Mouse (Mus musculus) forebrain, embryonic 14.5 days (tissue): ENCODE results near the gene Neu2. TPM values are rescaled to one million over a fixed set of nuclear protein-coding genes. Genes with fewer than 3 reads are reported as not detected.

Experiments used
- ATAC-seq: fragments of 200-750 bp; cut with Nextera tagmentation; 2 replicates; pipeline ENCODE4 v1.8.0; 2017; ENCODE audit warnings: mild to moderate bottlenecking, moderate library complexity
- DNase-seq: peaks from one replicate; pipeline ENCODE4 v3.0.0-alpha.2; 2015; ENCODE audit warnings: low spot score
- H3K27ac ChIP-seq: fragments of 300-500 bp; sonication (generic); 2 replicates; pipeline ENCODE4 v1.5.1; 2014; ENCODE audit warnings: low read depth, mild to moderate bottlenecking, control low read depth, low read length, moderate library complexity
- H3K27me3 ChIP-seq: fragments of 300-500 bp; sonication (generic); replicated peaks from 2 replicates; pipeline ENCODE4 v1.6.1; 2014; ENCODE audit warnings: low read length, control low read depth, mixed read lengths; ENCODE audit not compliant: control insufficient read depth, insufficient read depth
- H3K36me3 ChIP-seq: fragments of 300-500 bp; sonication (generic); 2 replicates; pipeline ENCODE4 v1.6.1; 2014; ENCODE audit warnings: low read length, control low read depth; ENCODE audit not compliant: control insufficient read depth, insufficient read depth
- H3K4me1 ChIP-seq: fragments of 300-500 bp; sonication (generic); 2 replicates; pipeline ENCODE4 v1.6.1; 2014; ENCODE audit warnings: antibody characterized with exemption, low read length, control low read depth; ENCODE audit not compliant: control insufficient read depth, insufficient read depth
- H3K4me2 ChIP-seq: fragments of 300-500 bp; sonication (generic); 2 replicates; pipeline ENCODE4 v1.6.1; 2014; ENCODE audit warnings: mild to moderate bottlenecking, control low read depth, low read length
- H3K4me3 ChIP-seq: fragments of 300-500 bp; sonication (generic); 2 replicates; pipeline ENCODE4 v1.5.1; 2014; ENCODE audit warnings: low read depth, low read length, control low read depth
- H3K9ac ChIP-seq: fragments of 300-500 bp; sonication (generic); 2 replicates; pipeline ENCODE4 v1.6.1; 2014; ENCODE audit warnings: mild to moderate bottlenecking, low read length, control low read depth, moderate library complexity
- H3K9me3 ChIP-seq: fragments of 300-500 bp; sonication (generic); replicated peaks from 2 replicates; pipeline ENCODE4 v1.6.1; 2016; ENCODE audit warnings: low read length, control low read depth, mixed read lengths; ENCODE audit not compliant: control insufficient read depth
- WGBS: fragments of 180-500 bp; shearing (Covaris S2); extraction: QIAGEN DNeasy Blood & Tissue Kit; methylation state at CpG from one replicate; pipeline ENCODE4 v1.1.7; 2014; 5-methylcytosine and 5-hydroxymethylcytosine counted together
- polyA plus RNA-seq: library from polyadenylated mRNA; unstranded; fragments of >200 nt; fragmentation: Nextera tagmentation; extraction: Ambion mirVana; gene quantifications from 2 replicates; pipeline ENCODE4 v1.2.1, GENCODE M21; 2014

The Neu2 gene
- polyA plus RNA-seq, 1 experiment from 2014 or later: 0.17 TPM

DNA sequence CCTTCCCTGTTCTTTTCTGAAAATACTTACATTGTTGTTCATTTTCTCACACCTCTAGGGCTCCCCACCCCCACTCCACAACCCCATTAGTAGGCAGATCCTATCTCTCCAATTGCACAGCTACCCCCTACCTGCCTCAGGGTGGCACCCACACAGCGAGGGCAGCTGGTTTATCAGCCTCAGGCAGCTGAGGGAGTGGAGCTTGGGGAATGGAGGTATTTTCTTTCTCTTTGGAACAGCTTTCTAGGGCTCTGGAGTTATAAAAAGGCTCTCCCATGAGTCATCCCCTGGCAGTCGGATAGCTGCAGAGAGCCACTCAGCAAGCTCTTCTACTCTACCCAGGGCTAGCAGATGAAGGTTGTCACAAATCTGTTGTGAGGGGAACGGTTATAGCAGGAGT is 84.6 kb downstream of the Neu2 start:
- no peak for DNase-seq
- 88% methylated on average over 3 of the region's 3 CpGs for WGBS
- no peak for ATAC-seq

DNA sequence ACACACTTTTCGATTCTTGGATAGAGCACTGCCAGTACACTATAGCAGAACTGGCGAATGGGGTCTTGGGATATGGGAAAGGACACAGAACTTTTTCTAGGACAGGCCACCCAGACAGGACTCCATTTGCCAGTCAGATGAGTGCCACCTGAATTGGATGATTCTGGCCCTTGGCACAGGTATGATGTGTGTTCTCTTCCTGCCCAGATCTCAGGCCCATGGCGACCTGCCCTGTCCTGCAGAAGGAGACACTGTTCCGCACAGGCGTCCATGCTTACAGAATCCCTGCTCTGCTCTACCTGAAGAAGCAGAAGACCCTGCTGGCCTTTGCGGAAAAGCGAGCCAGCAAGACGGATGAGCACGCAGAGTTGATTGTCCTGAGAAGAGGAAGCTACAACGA is 85.0 kb downstream of the Neu2 start:
- 96% methylated on average over 10 of the region's 10 CpGs for WGBS
- H3K9ac ChIP-seq: no peak overlapping the region
- H3K27ac ChIP-seq: no peak overlapping the region
- H3K27me3 ChIP-seq: no peaks in the 10 kb centered on the region
- no peaks in the 10 kb centered on the region for H3K4me1 ChIP-seq
- no peaks in the 10 kb centered on the region for H3K9me3 ChIP-seq
- H3K36me3 ChIP-seq: no peaks in the 10 kb centered on the region
- H3K4me3 ChIP-seq: no peak overlapping the region
- no peak overlapping the region for H3K4me2 ChIP-seq
- ATAC-seq (no peak), DNase-seq (no peak)

More for the DNA sequence above, 84.6 kb downstream of the Neu2 start:
- no peak overlapping the region for H3K4me3 ChIP-seq
- H3K36me3 ChIP-seq: no peaks in the 10 kb centered on the region
- no peak overlapping the region for H3K9ac ChIP-seq
- no peak overlapping the region for H3K4me2 ChIP-seq
- no peak overlapping the region for H3K27ac ChIP-seq
- H3K27me3 ChIP-seq: no peaks in the 10 kb centered on the region
- H3K4me1 ChIP-seq: no peaks in the 10 kb centered on the region
- no peaks in the 10 kb centered on the region for H3K9me3 ChIP-seq

DNA sequence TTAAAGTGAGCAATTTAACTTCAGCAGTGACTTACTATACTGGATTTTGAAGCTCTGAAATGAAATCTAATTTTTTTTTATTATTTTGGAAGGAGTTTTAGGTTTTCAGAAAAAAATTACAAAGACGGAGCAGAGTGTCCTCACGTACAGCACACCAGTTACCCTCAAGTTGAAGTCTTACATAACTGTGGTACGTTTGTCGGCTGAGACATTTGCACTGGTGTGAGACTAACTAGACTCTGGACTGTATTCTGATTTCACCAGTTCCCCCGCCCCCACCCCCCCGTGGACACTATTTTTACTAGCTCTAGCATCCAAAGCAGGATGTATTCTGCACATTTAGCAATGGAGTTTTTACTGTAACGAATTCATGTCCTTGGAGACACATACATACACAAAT is 90.8 kb downstream of the Neu2 start:
- Histone ChIP-seq H3K9me3 (no peaks in the 10 kb centered on the region), H3K27ac (no peak overlapping the region), H3K27me3 (no peaks in the 10 kb centered on the region), H3K4me1 (no peaks in the 10 kb centered on the region), H3K36me3 (no peaks in the 10 kb centered on the region), H3K4me2 (no peak overlapping the region), H3K9ac (no peak overlapping the region), H3K4me3 (no peak overlapping the region)
- ATAC-seq (no peak), DNase-seq (no peak)
- 86% methylated on average over 7 of the region's 7 CpGs for WGBS

DNA sequence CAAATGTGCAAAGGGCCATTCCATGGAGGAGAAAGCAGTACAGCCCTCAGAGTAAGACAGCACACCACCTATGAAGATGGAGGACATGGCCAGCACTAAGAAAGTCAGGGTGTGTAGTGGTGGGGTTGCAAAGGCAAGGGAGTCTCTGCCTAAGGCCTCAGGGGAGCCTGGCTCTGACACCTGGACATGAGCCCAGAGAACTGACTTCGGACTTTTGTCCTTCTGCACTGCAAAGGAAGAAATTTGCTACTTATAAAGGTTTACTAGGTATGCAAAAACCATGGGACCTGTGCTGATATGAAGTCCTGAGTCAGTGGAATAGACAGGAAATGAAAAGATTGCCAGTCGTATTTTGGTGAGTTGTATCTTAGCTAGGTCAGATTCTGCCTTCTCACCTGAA is 92.1 kb downstream of the Neu2 start:
- H3K9me3 ChIP-seq: no peaks in the 10 kb centered on the region
- H3K4me2 ChIP-seq: no peak overlapping the region
- WGBS: 81% methylated on average over 2 of the region's 2 CpGs
- no peak overlapping the region for H3K4me3 ChIP-seq
- H3K36me3 ChIP-seq: no peaks in the 10 kb centered on the region
- no peaks in the 10 kb centered on the region for H3K27me3 ChIP-seq
- DNase-seq: no peak
- no peak overlapping the region for H3K9ac ChIP-seq
- no peak for ATAC-seq
- H3K4me1 ChIP-seq: no peaks in the 10 kb centered on the region
- H3K27ac ChIP-seq: no peak overlapping the region

DNA sequence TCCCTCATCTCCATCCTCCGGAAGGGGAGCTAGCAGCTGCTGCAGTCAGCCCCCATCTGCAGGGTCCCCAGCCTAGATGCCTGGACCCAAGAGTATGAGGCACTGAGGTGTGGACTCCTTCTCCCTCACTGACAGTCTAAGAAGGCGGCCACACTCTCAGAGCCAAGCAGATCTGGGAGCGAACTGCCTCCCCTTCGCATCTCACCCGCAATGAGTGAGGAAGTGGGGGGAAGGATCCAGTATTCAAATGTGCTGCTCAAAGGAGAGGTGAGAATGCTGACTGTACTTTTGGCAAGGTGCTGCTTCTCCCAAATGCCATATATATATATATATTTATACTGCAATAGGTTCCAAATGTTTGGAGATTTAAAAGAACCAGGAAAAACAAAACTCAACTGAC is 93.7 kb downstream of the Neu2 start:
- WGBS: 90% methylated on average over 5 of the region's 5 CpGs

DNA sequence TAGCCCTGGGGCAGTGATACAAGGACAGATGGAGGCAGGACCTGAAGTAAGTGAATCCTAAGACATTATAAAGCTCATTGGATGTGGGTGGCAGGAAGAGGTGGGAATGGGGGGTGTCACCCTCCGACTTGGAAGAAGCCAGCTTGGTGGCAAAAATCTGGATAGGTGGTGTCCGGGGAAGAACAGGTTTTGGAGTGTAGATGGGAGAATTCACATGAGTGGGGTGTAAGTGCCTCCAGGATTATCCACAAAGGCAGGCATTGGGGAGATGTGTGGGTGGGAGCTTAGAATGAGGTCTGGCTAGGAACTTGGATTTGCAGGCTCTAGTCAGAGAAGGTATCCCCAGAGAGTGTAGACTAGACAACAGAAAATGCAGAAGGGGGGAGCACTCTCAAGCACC is 95.6 kb downstream of the Neu2 start:
- H3K9me3 ChIP-seq: no peaks in the 10 kb centered on the region
- no peak overlapping the region for H3K9ac ChIP-seq
- no peak overlapping the region for H3K4me2 ChIP-seq
- 83% methylated on average over 2 of the region's 2 CpGs for WGBS
- no peak overlapping the region for H3K4me3 ChIP-seq
- no peak for DNase-seq
- no peaks in the 10 kb centered on the region for H3K27me3 ChIP-seq
- H3K4me1 ChIP-seq: no peaks in the 10 kb centered on the region
- no peak for ATAC-seq
- H3K36me3 ChIP-seq: no peaks in the 10 kb centered on the region
- no peak overlapping the region for H3K27ac ChIP-seq

More for the DNA sequence above, 93.7 kb downstream of the Neu2 start:
- Histone ChIP-seq H3K4me2 (no peak overlapping the region), H3K9ac (no peak overlapping the region), H3K4me3 (no peak overlapping the region), H3K36me3 (no peaks in the 10 kb centered on the region), H3K27ac (no peak overlapping the region), H3K27me3 (no peaks in the 10 kb centered on the region), H3K4me1 (no peaks in the 10 kb centered on the region), H3K9me3 (no peaks in the 10 kb centered on the region)
- DNase-seq (no peak), ATAC-seq (no peak)

DNA sequence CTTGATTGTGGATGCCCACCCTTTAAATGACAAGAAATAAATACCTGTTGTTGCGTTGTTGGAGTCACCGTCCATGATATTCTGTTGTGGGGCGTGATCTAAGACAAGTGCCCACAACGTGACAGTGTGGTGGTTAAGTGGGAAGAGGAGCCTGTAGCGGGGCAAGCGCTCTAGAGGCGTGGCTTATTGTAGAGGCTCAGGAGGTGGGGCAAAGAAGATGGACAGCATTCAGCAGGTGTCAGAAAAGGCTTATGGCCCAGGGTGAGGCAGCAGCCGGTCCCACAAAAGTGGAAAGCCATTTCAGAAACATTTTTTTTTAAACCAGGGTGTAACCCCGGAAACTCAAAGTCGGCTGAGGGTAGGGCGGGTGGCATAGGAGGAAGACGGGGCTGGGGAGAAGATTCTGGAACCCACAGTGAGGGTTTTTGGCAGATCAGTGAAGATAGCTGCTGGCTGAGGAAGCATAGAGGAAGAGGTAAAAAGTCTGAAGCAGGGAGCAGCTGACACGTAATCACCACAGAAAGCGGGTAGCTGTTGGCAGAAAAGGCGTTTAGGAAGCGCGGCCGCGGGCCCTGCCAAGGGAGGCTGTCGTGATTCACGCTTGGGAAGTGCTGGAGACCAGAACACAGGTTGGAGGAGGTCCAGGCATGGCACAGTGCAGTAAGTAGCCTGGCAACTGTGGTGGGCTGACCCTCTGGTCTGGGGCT is 97.8 kb downstream of the Neu2 start:
- no peak for ATAC-seq
- Histone ChIP-seq H3K4me3 (no peak overlapping the region), H3K36me3 (no peaks in the 10 kb centered on the region), H3K27me3 (no peaks in the 10 kb centered on the region), H3K4me1 (no peaks in the 10 kb centered on the region), H3K27ac (no peak overlapping the region), H3K9me3 (no peaks in the 10 kb centered on the region), H3K9ac (no peak overlapping the region), H3K4me2 (no peak overlapping the region)
- peak; percentile 67 for DNase-seq
- 80% methylated on average over 21 of the region's 21 CpGs for WGBS

DNA sequence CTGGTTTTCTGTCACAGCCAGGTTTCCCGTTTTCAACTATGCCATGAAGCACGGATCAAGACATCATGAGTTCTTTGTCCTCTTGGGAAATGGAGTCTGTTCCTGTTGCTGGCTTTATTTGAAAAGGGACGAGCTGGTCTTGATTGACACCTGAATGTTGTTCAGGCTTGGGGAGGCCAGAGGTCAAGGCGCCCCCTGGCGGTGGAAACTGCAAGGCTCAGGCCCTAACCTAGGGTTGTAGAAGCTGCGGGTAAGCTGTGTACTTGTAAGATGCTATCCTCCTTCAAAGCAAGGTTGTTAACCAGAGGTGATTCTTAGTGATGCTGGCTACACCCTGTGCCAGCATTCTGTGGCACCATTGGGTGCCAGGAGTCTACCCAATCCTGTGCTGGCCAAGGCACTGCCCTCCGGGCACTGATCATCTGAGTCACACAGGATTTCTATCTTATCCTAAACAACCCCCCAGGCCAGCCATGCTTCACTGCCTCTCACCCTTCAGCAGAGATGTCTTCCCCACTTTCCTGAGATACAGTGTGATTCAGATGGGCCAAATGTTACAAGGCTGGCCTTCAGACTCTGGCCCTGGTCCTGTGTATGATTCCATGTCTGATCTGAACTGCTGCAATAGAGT is 98.8 kb downstream of the Neu2 start:
- WGBS: 26% methylated on average over 7 of the region's 7 CpGs
- no peak for ATAC-seq
- H3K36me3 ChIP-seq: no peaks in the 10 kb centered on the region

DNA sequence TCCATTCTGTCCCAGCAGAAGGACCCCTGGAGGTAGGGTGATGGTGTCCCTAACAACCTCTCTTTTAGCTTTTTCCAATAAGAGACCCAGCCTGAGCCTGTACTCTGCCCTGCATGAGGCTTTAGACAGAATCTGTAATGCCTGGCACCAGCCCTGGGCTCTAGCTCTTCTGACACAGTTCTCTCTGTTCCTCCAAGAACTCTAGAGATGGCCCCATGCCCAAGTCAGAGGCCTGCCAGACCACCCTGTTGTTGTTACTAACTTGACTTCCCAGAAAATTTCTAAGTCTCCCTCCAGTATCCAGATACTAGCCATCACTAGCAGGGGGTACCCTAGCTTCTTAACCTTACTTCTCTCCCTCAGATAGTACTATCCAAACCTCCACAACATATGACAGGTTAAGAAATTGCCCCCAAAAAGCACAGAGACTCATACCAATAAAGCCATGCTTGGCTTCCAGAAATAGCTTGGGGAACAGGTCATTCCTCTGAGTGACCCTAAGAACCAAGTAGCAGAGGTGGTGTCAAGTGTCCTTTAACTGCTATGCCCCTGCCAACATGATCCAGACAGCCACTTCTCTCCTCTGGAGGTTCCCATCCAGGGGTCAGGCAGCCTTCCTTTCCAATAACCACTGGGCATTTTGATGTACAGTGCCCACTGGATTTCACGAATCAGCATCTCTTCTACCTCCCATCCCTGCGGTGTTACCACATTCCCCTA is 105.0 kb downstream of the Neu2 start:
- Histone ChIP-seq H3K36me3 (no peaks in the 10 kb centered on the region), H3K27me3 (no peaks in the 10 kb centered on the region), H3K4me3 (no peak overlapping the region), H3K27ac (no peak overlapping the region), H3K4me1 (no peaks in the 10 kb centered on the region), H3K4me2 (no peak overlapping the region), H3K9ac (no peak overlapping the region), H3K9me3 (no peaks in the 10 kb centered on the region)
- WGBS: 86% methylated on average over 2 of the region's 2 CpGs
- DNase-seq: no peak
- ATAC-seq: no peak

More for the DNA sequence above, 98.8 kb downstream of the Neu2 start:
- Histone ChIP-seq H3K27me3 (no peaks in the 10 kb centered on the region), H3K27ac (no peak overlapping the region), H3K9me3 (no peaks in the 10 kb centered on the region), H3K9ac (no peak overlapping the region), H3K4me3 (no peak overlapping the region), H3K4me1 (no peaks in the 10 kb centered on the region), H3K4me2 (no peak overlapping the region)
- DNase-seq: peak; percentile 33
